In genomic region chr1:119407691-119408315, GRCm38 (mm10) we compare ENCODE assay signal across 15 mouse cellular contexts. TPM values are rescaled to one million over a fixed set of nuclear protein-coding genes. Genes with fewer than 3 reads are reported as not detected.
DNase-seq lines count a peak whose midpoint lies in the region; ATAC-seq and TF ChIP-seq lines count a peak whose summit lies in the region.
"Had no signal": no experiment of that assay in that cellular context is flagged by ENCODE, and none has a peak within 500 bp of the region (broad histone marks: within the 10 kb centered on the region; RNA-seq: fewer than 3 reads in every experiment).

No protein-coding gene starts in this region.

- H3K4me2 ChIP-seq in hindbrain, embryonic 15.5 days: no peak overlapping the region
- no peak overlapping the region for H3K4me2 ChIP-seq in kidney, postnatal 0 days (ENCODE audit: low read length)
- no peak overlapping the region for H3K4me2 ChIP-seq in midbrain, postnatal 0 days (ENCODE audit: low read depth, low read length, poor library complexity, severe bottlenecking)
- H3K4me2 ChIP-seq in intestine, embryonic 15.5 days (replicated peaks): no peak overlapping the region

- H3K4me3 ChIP-seq in hindbrain, embryonic 15.5 days: no peak overlapping the region
- H3K4me3 ChIP-seq in kidney, postnatal 0 days (replicated peaks; ENCODE audit: low read depth, low read length): no peak overlapping the region
- no peak overlapping the region for H3K4me3 ChIP-seq in midbrain, postnatal 0 days (ENCODE audit: low read depth, low read length)
- H3K4me3 ChIP-seq in intestine, embryonic 15.5 days (replicated peaks): no peak overlapping the region

- no peaks in the 10 kb centered on the region for H3K36me3 ChIP-seq in hindbrain, embryonic 15.5 days
- no peaks in the 10 kb centered on the region for H3K36me3 ChIP-seq in kidney, postnatal 0 days (ENCODE audit: insufficient read depth, low read length)
- H3K36me3 ChIP-seq in midbrain, postnatal 0 days (ENCODE audit: insufficient read depth, low read length): no peaks in the 10 kb centered on the region
- H3K36me3 ChIP-seq in intestine, embryonic 15.5 days: no peaks in the 10 kb centered on the region

- H3K9me3 ChIP-seq in hindbrain, embryonic 15.5 days: no peaks in the 10 kb centered on the region
- no peaks in the 10 kb centered on the region for H3K9me3 ChIP-seq in kidney, postnatal 0 days (replicated peaks; ENCODE audit: low read length)
- no peaks in the 10 kb centered on the region for H3K9me3 ChIP-seq in midbrain, postnatal 0 days (ENCODE audit: low read length)
- H3K9me3 ChIP-seq in intestine, embryonic 15.5 days: no peaks in the 10 kb centered on the region

- H3K27me3 ChIP-seq in hindbrain, embryonic 15.5 days: no peaks in the 10 kb centered on the region
- H3K27me3 ChIP-seq in kidney, postnatal 0 days (ENCODE audit: insufficient read depth, low read length): no peaks in the 10 kb centered on the region
- no peaks in the 10 kb centered on the region for H3K27me3 ChIP-seq in midbrain, postnatal 0 days (ENCODE audit: insufficient read depth, low read length)
- no peaks in the 10 kb centered on the region for H3K27me3 ChIP-seq in intestine, embryonic 15.5 days (replicated peaks)

- H3K4me1 ChIP-seq in hindbrain, embryonic 15.5 days (replicated peaks): peaks cover 7% of the 10 kb centered on the region; the same call in 1 of the 2 replicates
- H3K4me1 ChIP-seq in kidney, postnatal 0 days (replicated peaks; ENCODE audit: insufficient read depth, low read length): no peaks in the 10 kb centered on the region
- no peaks in the 10 kb centered on the region for H3K4me1 ChIP-seq in midbrain, postnatal 0 days (ENCODE audit: insufficient read depth, low read length)
- H3K4me1 ChIP-seq in intestine, embryonic 15.5 days (replicated peaks): no peaks in the 10 kb centered on the region

- peak; percentile 55; the same call in 1 of the 2 replicates for ATAC-seq in hindbrain, embryonic 15.5 days (ENCODE audit: low FRiP score, low read depth)
- ATAC-seq in kidney, postnatal 0 days (replicated peaks; ENCODE audit: low FRiP score, low read depth): 0 out of 2 replicates have a peak, but pooled peaks have one; percentile 49
- ATAC-seq in midbrain, postnatal 0 days (ENCODE audit: low FRiP score): peak; percentile 51; the same call in 1 of the 2 replicates
- no peak for ATAC-seq in intestine, embryonic 15.5 days
- ATAC-seq: inflammation-experienced regulatory T-cells, adult 6 months; liver, postnatal 0 days had no signal

- no peak for TF ChIP-seq CTCF in kidney, postnatal 0 days (IDR thresholded peaks at IDR 0.05; ENCODE audit: low read depth)
- TF ChIP-seq CTCF in midbrain, postnatal 0 days (IDR thresholded peaks at IDR 0.05): no peak

- peak; percentile 27 for DNase-seq in left cerebral cortex, postnatal 4 days
- no peak for DNase-seq in left cerebral cortex, postnatal 10 days (ENCODE audit: extremely low spot score in 1 of 2, low spot score in 2 of 2)
- DNase-seq in kidney, postnatal 0 days (ENCODE audit: low spot score): peak; percentile 12
- DNase-seq in midbrain, postnatal 0 days (ENCODE audit: low spot score): peak; percentile 55
- no peak for DNase-seq in spleen, postnatal 36 days (ENCODE audit: low spot score in 2 of 2)
- DNase-seq in adrenal gland, postnatal 4 days (ENCODE audit: low spot score in 2 of 2): no peak
- DNase-seq: B cell, adult 2 months; cerebellum, adult 2 months; liver, postnatal 0 days had no signal

- H3K9ac ChIP-seq in hindbrain, embryonic 15.5 days: no peak overlapping the region
- H3K9ac ChIP-seq in kidney, postnatal 0 days (ENCODE audit: low read depth, low read length): no peak overlapping the region
- no peak overlapping the region for H3K9ac ChIP-seq in midbrain, postnatal 0 days (replicated peaks; ENCODE audit: low read length, poor library complexity, severe bottlenecking)
- no peak overlapping the region for H3K9ac ChIP-seq in intestine, embryonic 15.5 days
- H3K9ac ChIP-seq: liver, postnatal 0 days had no signal

- intact Hi-C loops in left cerebral cortex, postnatal 4 days (cut with DNase I): no loop called here
- intact Hi-C loops in left cerebral cortex, postnatal 10 days (cut with DNase I): no loop called here

- 15% methylated on average over 6 of the region's 6 CpGs for WGBS in hindbrain, embryonic 15.5 days
- 29% methylated on average over 6 of the region's 6 CpGs for WGBS in kidney, postnatal 0 days
- 25% methylated on average over 6 of the region's 6 CpGs for WGBS in midbrain, postnatal 0 days
- 30% methylated on average over 6 of the region's 6 CpGs for WGBS in intestine, embryonic 15.5 days

- H3K27ac ChIP-seq in hindbrain, embryonic 15.5 days (replicated peaks): no peak overlapping the region
- 0 out of 2 replicates have a peak overlapping the region, but pooled peaks have one; percentile 1 for H3K27ac ChIP-seq in kidney, postnatal 0 days
- H3K27ac ChIP-seq in midbrain, postnatal 0 days (ENCODE audit: low read depth, low read length): no peak overlapping the region
- H3K27ac ChIP-seq in intestine, embryonic 15.5 days: no peak overlapping the region
- H3K27ac ChIP-seq: stomach, postnatal 0 days had no signal

RNA-seq across cellular contexts. Expression of gene Inhbb, which starts 14.2 kb away (rescaled TPM):
- 10 to 100 TPM; 10.6 to 11.7 TPM for total RNA-seq in left cerebral cortex, postnatal 4 days (2021)
- 1 to 10 TPM; 7.9 to 8.8 TPM for total RNA-seq in left cerebral cortex, postnatal 10 days (2021)
- polyA plus RNA-seq in hindbrain, embryonic 15.5 days (2015; fragmentation: Nextera tagmentation; extraction: Ambion mirVana): 2.2 and 3.0 TPM in 2 replicates
- 0.40 and 0.55 TPM in 2 replicates for polyA plus RNA-seq in kidney, postnatal 0 days (2015; fragmentation: Nextera tagmentation; extraction: Ambion mirVana)
- total RNA-seq in midbrain, postnatal 0 days (2014; rRNA removed): 4.1 and 5.1 TPM in 2 replicates
- 2.2 and 2.6 TPM in 2 replicates for polyA plus RNA-seq in midbrain, postnatal 0 days (2015; fragmentation: Nextera tagmentation; extraction: Ambion mirVana)
- total RNA-seq in adrenal gland, postnatal 4 days (2021): 1 to 10 TPM; 4.2 to 5.0 TPM
- polyA plus RNA-seq in intestine, embryonic 15.5 days (2015; fragmentation: Nextera tagmentation; extraction: Ambion mirVana): 0.11 and 0.16 TPM in 2 replicates
- total RNA-seq: megakaryocyte, adult 5-6 weeks; neutrophil, adult 5-6 weeks had no signal
- polyA plus RNA-seq: inflammation-experienced regulatory T-cells, adult 6 months had no signal

Comparison
In these comparisons a context has a peak if more than half of its experiments do, and no peak if none do; other contexts are left out.
1. DNase-seq: peak in left cerebral cortex, postnatal 4 days (single experiment), kidney, postnatal 0 days (single experiment) and midbrain, postnatal 0 days (single experiment); none in left cerebral cortex, postnatal 10 days (0 of 2), spleen, postnatal 36 days (0 of 2) and adrenal gland, postnatal 4 days (0 of 2).